Mouse (Mus musculus) gastrocnemius, postnatal 4 days (tissue): ENCODE measurements around the gene Fbxo5. TPM values are rescaled to one million over a fixed set of nuclear protein-coding genes. Genes with fewer than 3 reads are reported as not detected.

ENCODE experiments used
- DNase-seq, 2 experiments: peaks; one replicate each; pipeline ENCODE4 v3.0.0; 2021 to 2022; ENCODE audit warnings: low spot score in 2 of 2, mixed read lengths in 2 of 2
- total RNA-seq, 2 experiments: library from RNA; stranded (reverse); gene quantifications; 2 replicates each; pipeline ENCODE4 v1.2.3; 2021

The Fbxo5 gene
- total RNA-seq, 2 experiments from 2014 or later, result 9.9 to 10.5 TPM

GRCm38 (mm10) chr10:5786923-5787322, 18.5 kb downstream of the Fbxo5 start:
- no peak for DNase-seq

Other genes with a start within 250 kb of the Fbxo5 start
- 1 to 10 TPM; 7.7 to 8.0 TPM for gene Myct1, start 211.8 kb downstream of the Fbxo5 start, total RNA-seq
- gene Vip, start 166.4 kb downstream of the Fbxo5 start, total RNA-seq, result under 1 TPM in 1 of 2 experiments, not detected in 1; 0.10 TPM
- 10 to 100 TPM in 1 of 2 experiments, 1 to 10 TPM in 1; 9.6 to 10.1 TPM for gene Mtrf1l, start 18.3 kb upstream of the Fbxo5 start, total RNA-seq
- gene Rgs17, start 116.8 kb upstream of the Fbxo5 start, total RNA-seq, result under 1 TPM; 0.31 to 0.37 TPM